Mouse (Mus musculus) intestine, postnatal 0 days (tissue): ENCODE results near the gene Zfp229. TPM values are rescaled to one million over a fixed set of nuclear protein-coding genes. Genes with fewer than 3 reads are reported as not detected.
"Not testable (repeated sequence)": the region's sequence is repeated elsewhere in the genome, so short reads cannot be mapped to it uniquely, and the experiment has no call there.

Source experiments
- ATAC-seq: fragments of 200-750 bp; cut with Nextera tagmentation; 2 replicates; pipeline ENCODE4 v1.8.0; 2017; ENCODE audit warnings: mild to moderate bottlenecking, moderate TSS enrichment, moderate library complexity
- H3K27ac ChIP-seq: fragments of 300-500 bp; sonication (generic); 2 replicates; pipeline ENCODE4 v1.5.1; 2014; ENCODE audit warnings: mild to moderate bottlenecking, low read depth, low read length, moderate library complexity
- H3K27me3 ChIP-seq: fragments of 300-500 bp; sonication (generic); replicated peaks from 2 replicates; pipeline ENCODE4 v1.6.1; 2014; ENCODE audit warnings: low read length, mixed read lengths; ENCODE audit not compliant: control insufficient read depth, insufficient read depth
- H3K36me3 ChIP-seq: fragments of 300-500 bp; sonication (generic); 2 replicates; pipeline ENCODE4 v1.6.1; 2014; ENCODE audit warnings: mild to moderate bottlenecking, moderate library complexity; ENCODE audit not compliant: control insufficient read depth, insufficient read depth
- H3K4me1 ChIP-seq: fragments of 300-500 bp; sonication (generic); replicated peaks from 2 replicates; pipeline ENCODE4 v1.6.1; 2014; ENCODE audit warnings: antibody characterized with exemption, low read length, mixed read lengths; ENCODE audit not compliant: control insufficient read depth, insufficient read depth
- H3K4me2 ChIP-seq: fragments of 300-500 bp; sonication (generic); replicated peaks from 2 replicates; pipeline ENCODE4 v1.6.1; 2014; ENCODE audit warnings: low read depth, mild to moderate bottlenecking, moderate library complexity
- H3K4me3 ChIP-seq: fragments of 300-500 bp; sonication (generic); 2 replicates; pipeline ENCODE4 v1.5.1; 2014; ENCODE audit warnings: low read depth, low read length
- H3K9ac ChIP-seq: fragments of 300-500 bp; sonication (generic); 2 replicates; pipeline ENCODE4 v1.6.1; 2014; ENCODE audit warnings: mild to moderate bottlenecking, low read depth, low read length
- H3K9me3 ChIP-seq: fragments of 300-500 bp; sonication (generic); 2 replicates; pipeline ENCODE4 v1.6.1; 2016; ENCODE audit warnings: mixed run types; ENCODE audit not compliant: control insufficient read depth
- CTCF ChIP-seq: sonication (generic); IDR thresholded peaks from 2 replicates; pipeline ENCODE4 v1.5.1; 2016; ENCODE audit warnings: low read depth, mild to moderate bottlenecking, control low read depth, antibody characterized with exemption, moderate library complexity
- WGBS: fragments of 180-500 bp; shearing (Covaris S2); extraction: QIAGEN DNeasy Blood & Tissue Kit; methylation state at CpG from one replicate; pipeline ENCODE4 v1.1.7; 2014; 5-methylcytosine and 5-hydroxymethylcytosine counted together
- polyA plus RNA-seq: library from polyadenylated mRNA; unstranded; fragments of >200 nt; fragmentation: Nextera tagmentation; extraction: Ambion mirVana; gene quantifications from 2 replicates; pipeline ENCODE4 v1.2.1, GENCODE M21; 2015

Gene Zfp229
- 2.0 and 2.3 TPM in 2 replicates for polyA plus RNA-seq

GRCm38 (mm10) chr17:21730495-21730894 lies at the start of gene Zfp229:
Zfp229 (plus strand) TSS chr17:21730795.
- not testable (repeated sequence) for H3K36me3 ChIP-seq, H3K4me1 ChIP-seq, H3K27me3 ChIP-seq, H3K9ac ChIP-seq, H3K4me2 ChIP-seq, H3K9me3 ChIP-seq, H3K27ac ChIP-seq, ATAC-seq, H3K4me3 ChIP-seq
- WGBS: 98% methylated on average over 9 of the region's 22 CpGs

DNA sequence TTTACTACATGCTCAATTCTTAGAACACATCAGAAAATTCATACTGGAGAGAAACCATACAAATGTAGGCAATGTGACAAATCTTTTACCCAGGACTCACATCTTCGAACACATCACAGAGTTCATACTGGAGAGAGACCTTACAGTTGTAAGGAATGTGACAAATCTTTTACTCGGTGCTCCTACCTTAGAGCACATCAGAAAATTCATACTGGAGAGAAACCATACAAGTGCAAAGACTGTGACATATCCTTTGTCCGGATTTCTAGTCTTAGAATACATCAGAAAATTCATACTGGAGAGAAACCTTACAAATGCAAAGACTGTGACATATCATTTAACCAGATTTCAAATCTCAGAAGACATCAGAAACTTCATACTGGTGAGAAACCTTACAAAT lies 39.0 kb upstream of the Zfp229 start, which contains the start of gene Gm10226:
Gene Gm10226, plus strand, starts transcription at position 301 of the 400 bp plus-strand sequence.
- TF ChIP-seq CTCF: no peak
- ATAC-seq: no peak
- no peaks in the 10 kb centered on the region for H3K9me3 ChIP-seq
- H3K4me1 ChIP-seq: no peaks in the 10 kb centered on the region
- H3K9ac ChIP-seq: no peak within 1 kb of the TSS
- WGBS: 90% methylated on average over 3 of the region's 3 CpGs
- no peaks in the 10 kb centered on the region for H3K27me3 ChIP-seq
- no peak within 1 kb of the TSS for H3K4me2 ChIP-seq
- H3K36me3 ChIP-seq: peaks cover 9% of the 10 kb centered on the region; the same call in 1 of the 2 replicates
- H3K4me3 ChIP-seq: no peak within 1 kb of the TSS
- H3K27ac ChIP-seq: no peak within 1 kb of the TSS

- Histone ChIP-seq H3K4me2 (no peak overlapping the region), H3K4me1 (no peaks in the 10 kb centered on the region), H3K4me3 (no peak overlapping the region), H3K9ac (no peak overlapping the region), H3K9me3 (no peaks in the 10 kb centered on the region), H3K36me3 (peaks cover 6% of the 10 kb centered on the region; the same call in 1 of the 2 replicates), H3K27me3 (no peaks in the 10 kb centered on the region), H3K27ac (no peak overlapping the region)
- 75% methylated on average over 3 of the region's 3 CpGs for WGBS
- TF ChIP-seq CTCF: no peak
- no peak for ATAC-seq
Observed at GRCm38 (mm10) chr17:21693342-21693741, 37.3 kb upstream of the Zfp229 start.

GRCm38 (mm10) chr17:21696073-21696472 lies 34.5 kb upstream of the Zfp229 start:
- no peak overlapping the region for H3K4me2 ChIP-seq
- TF ChIP-seq CTCF: no peak
- H3K36me3 ChIP-seq: no peaks in the 10 kb centered on the region
- H3K27me3 ChIP-seq: no peaks in the 10 kb centered on the region
- no peaks in the 10 kb centered on the region for H3K9me3 ChIP-seq
- no peaks in the 10 kb centered on the region for H3K4me1 ChIP-seq
- H3K27ac ChIP-seq: no peak overlapping the region
- no peak overlapping the region for H3K4me3 ChIP-seq
- no peak overlapping the region for H3K9ac ChIP-seq
- no peak for ATAC-seq

DNA sequence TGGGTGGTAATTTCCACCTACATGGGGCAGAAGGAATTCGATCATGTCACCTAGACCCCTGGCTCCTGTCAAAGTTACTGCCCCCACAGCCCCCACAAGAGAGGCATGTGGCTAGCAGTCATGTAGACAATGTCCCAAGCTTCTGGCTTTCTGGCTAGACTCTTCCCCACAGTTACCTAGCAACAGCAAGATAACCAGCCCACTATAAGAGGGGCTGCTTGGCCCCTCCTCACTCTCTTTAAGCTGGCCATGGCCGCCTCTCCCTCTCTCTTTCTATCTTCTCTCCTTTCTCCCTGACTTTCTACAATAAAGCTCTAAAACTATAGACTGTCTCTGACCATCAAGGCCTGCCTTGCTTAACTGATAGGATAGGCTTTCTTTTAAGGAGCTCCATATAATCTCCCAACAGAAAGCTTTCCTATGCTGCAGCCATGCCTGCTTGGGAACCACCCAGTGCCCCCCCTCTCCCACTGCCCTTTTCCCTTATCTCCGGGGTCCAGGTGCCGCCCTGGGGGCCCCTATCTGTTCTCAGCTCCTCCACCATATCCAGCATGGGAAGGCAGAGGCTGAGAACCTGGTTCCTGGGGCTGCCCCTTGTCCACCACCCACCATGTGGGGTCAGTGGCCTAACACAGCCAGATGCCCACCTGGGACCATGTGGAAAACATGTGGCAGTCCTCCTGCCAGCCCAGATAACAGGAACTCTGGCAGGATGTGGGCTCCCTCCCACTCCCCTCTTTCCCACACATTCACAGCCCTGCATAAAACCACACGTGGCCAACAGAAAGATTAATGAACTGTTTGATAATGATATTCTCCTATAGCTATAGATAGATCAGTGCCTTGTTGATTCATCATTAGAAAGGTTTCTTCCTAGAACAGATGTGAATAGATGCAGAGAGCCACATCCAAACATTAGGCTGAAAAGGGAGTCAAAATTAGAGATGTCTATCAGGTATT lies 28.0 kb upstream of the Zfp229 start:
- 27% methylated on average over 5 of the region's 5 CpGs for WGBS
- no peak for ATAC-seq
- Histone ChIP-seq H3K9me3 (no peaks in the 10 kb centered on the region), H3K4me3 (no peak overlapping the region), H3K4me2 (no peak overlapping the region), H3K36me3 (no peaks in the 10 kb centered on the region), H3K27ac (no peak overlapping the region), H3K27me3 (no peaks in the 10 kb centered on the region), H3K4me1 (no peaks in the 10 kb centered on the region), H3K9ac (no peak overlapping the region)
- no peak for TF ChIP-seq CTCF

GRCm38 (mm10) chr17:21703414-21703813 lies 27.2 kb upstream of the Zfp229 start:
- 85% methylated on average over 1 of the region's 1 CpGs for WGBS
- no peak for TF ChIP-seq CTCF
- no peaks in the 10 kb centered on the region for H3K9me3 ChIP-seq
- H3K4me1 ChIP-seq: no peaks in the 10 kb centered on the region
- ATAC-seq: no peak
- no peaks in the 10 kb centered on the region for H3K27me3 ChIP-seq
- H3K9ac ChIP-seq: no peak overlapping the region
- H3K4me2 ChIP-seq: no peak overlapping the region
- no peak overlapping the region for H3K4me3 ChIP-seq
- no peak overlapping the region for H3K27ac ChIP-seq
- no peaks in the 10 kb centered on the region for H3K36me3 ChIP-seq
